Mouse (Mus musculus) lung, adult 18-20 months (tissue): ENCODE results near the gene Bst1.
A peak's percentile ranks its signal among the peaks of the same experiment; 100 is the strongest.

Source experiments
- DNase-seq, 2 experiments: peaks; one replicate each; pipeline ENCODE4 v3.0.0; 2022; ENCODE audit warnings: mixed read lengths in 2 of 2

Gene Bst1

GRCm38 (mm10) chr5:43814536-43814935 is 4.1 kb upstream of the Bst1 start:
- no peak for DNase-seq

- DNase-seq = no peak
Observed at GRCm38 (mm10) chr5:43815769-43816168, 2.9 kb upstream of the Bst1 start.

- DNase-seq = peak; percentile 67 to 73
Observed at GRCm38 (mm10) chr5:43820785-43821184, 2.1 kb downstream of the Bst1 start.

- DNase-seq = no peak
Observed at GRCm38 (mm10) chr5:43821538-43821937, 2.9 kb downstream of the Bst1 start, which contains the start of gene Fbxl5. Fbxl5 (minus strand) TSS chr5:43821638.

- no peak for DNase-seq
Observed at GRCm38 (mm10) chr5:43822199-43822598, 3.5 kb downstream of the Bst1 start.

GRCm38 (mm10) chr5:43822824-43823223 is 4.1 kb downstream of the Bst1 start:
- no peak for DNase-seq

GRCm38 (mm10) chr5:43824580-43824979 is 5.9 kb downstream of the Bst1 start:
- DNase-seq = no peak

- DNase-seq = no peak
Observed at GRCm38 (mm10) chr5:43826883-43827282, 8.2 kb downstream of the Bst1 start.

GRCm38 (mm10) chr5:43827366-43827765 is 8.7 kb downstream of the Bst1 start:
- no peak for DNase-seq

GRCm38 (mm10) chr5:43836590-43836989 is 17.9 kb downstream of the Bst1 start:
- DNase-seq = no peak

- peak in 1 of 2 experiments; percentile 44 for DNase-seq
Observed at GRCm38 (mm10) chr5:43837372-43837771, 18.7 kb downstream of the Bst1 start.

- DNase-seq = peak in 1 of 2 experiments; percentile 60
Observed at GRCm38 (mm10) chr5:43841144-43842010, 22.7 kb downstream of the Bst1 start.

- no peak for DNase-seq
Observed at GRCm38 (mm10) chr5:43842011-43842285, 23.3 kb downstream of the Bst1 start.

GRCm38 (mm10) chr5:43842576-43843155 is 24.0 kb downstream of the Bst1 start:
- DNase-seq = no peak

GRCm38 (mm10) chr5:43845083-43845482 is 26.4 kb downstream of the Bst1 start:
- no peak for DNase-seq

GRCm38 (mm10) chr5:43845646-43846045 is 27.0 kb downstream of the Bst1 start:
- DNase-seq = no peak

- DNase-seq = no peak
Observed at GRCm38 (mm10) chr5:43846227-43846626, 27.5 kb downstream of the Bst1 start.

GRCm38 (mm10) chr5:43847555-43847954 is 28.9 kb downstream of the Bst1 start:
- DNase-seq = no peak

GRCm38 (mm10) chr5:43848275-43848674 is 29.6 kb downstream of the Bst1 start:
- DNase-seq = no peak

GRCm38 (mm10) chr5:43853096-43853867 is 34.6 kb downstream of the Bst1 start:
- DNase-seq = no peak

GRCm38 (mm10) chr5:43853868-43854488 is 35.3 kb downstream of the Bst1 start:
- DNase-seq = no peak

GRCm38 (mm10) chr5:43855769-43856168 is 37.1 kb downstream of the Bst1 start:
- DNase-seq = peak; percentile 24 to 57

GRCm38 (mm10) chr5:43859663-43860062 is 41.0 kb downstream of the Bst1 start:
- no peak for DNase-seq
